Comparison of ENCODE assay signal across 8 mouse cellular contexts in genomic region chr17:86150867-86151348, GRCm38 (mm10). TPM values are rescaled to one million over a fixed set of nuclear protein-coding genes. Genes with fewer than 3 reads are reported as not detected.
DNase-seq lines count a peak whose midpoint lies in the region; ATAC-seq lines count a peak whose summit lies in the region.
"Had no signal": no experiment of that assay in that cellular context is flagged by ENCODE, and none has a peak within 500 bp of the region (broad histone marks: within the 10 kb centered on the region; RNA-seq: fewer than 3 reads in every experiment).

No protein-coding gene starts in this region.

- peaks cover 3% of the 10 kb centered on the region for H3K4me1 ChIP-seq in hindbrain, embryonic 15.5 days (replicated peaks)

- WGBS in hindbrain, embryonic 15.5 days, result 15% methylated on average over 5 of the region's 5 CpGs

- no peak overlapping the region for H3K4me3 ChIP-seq in hindbrain, embryonic 15.5 days

- H3K27ac ChIP-seq in hindbrain, embryonic 15.5 days (replicated peaks), result no peak overlapping the region
- H3K27ac ChIP-seq: macrophage had no signal

- H3K9ac ChIP-seq in hindbrain, embryonic 15.5 days, result no peak overlapping the region

- peak; percentile 98 for DNase-seq in R1 (ENCODE audit: low read depth, low spot score)
- DNase-seq in cerebellum, postnatal 36 days, result peak; percentile 40 to 64
- peak; percentile 77 for DNase-seq in gastrocnemius, adult 18-20 months (ENCODE audit: low spot score)
- peak; percentile 52 to 79 for DNase-seq in layer of hippocampus, postnatal 14 days (ENCODE audit: low spot score in 2 of 2)
- peak; percentile 79 for DNase-seq in lung, postnatal 10 days
- DNase-seq in retina, postnatal 1 day, result peak; percentile 96

- no peaks in the 10 kb centered on the region for H3K9me3 ChIP-seq in hindbrain, embryonic 15.5 days

- no peaks in the 10 kb centered on the region for H3K27me3 ChIP-seq in hindbrain, embryonic 15.5 days

- peak; percentile 98 for ATAC-seq in hindbrain, embryonic 15.5 days (ENCODE audit: low FRiP score, low read depth)

- H3K4me2 ChIP-seq in hindbrain, embryonic 15.5 days, result peak overlapping the region; percentile 39

- no peaks in the 10 kb centered on the region for H3K36me3 ChIP-seq in hindbrain, embryonic 15.5 days

RNA-seq across cellular contexts. Expression of gene Srbd1, which starts 5.9 kb away (rescaled TPM):
- 1 to 10 TPM; 5.5 to 5.9 TPM for total RNA-seq in gastrocnemius, adult 18-20 months (2021)
- polyA plus RNA-seq in hindbrain, embryonic 15.5 days (2015; fragmentation: Nextera tagmentation; extraction: Ambion mirVana), result 14.7 and 14.8 TPM in 2 replicates
- 10 to 100 TPM; 13.0 to 13.6 TPM for total RNA-seq in layer of hippocampus, postnatal 14 days (2021)

RNA-seq across cellular contexts. Expression of gene Prkce, which starts 16.7 kb away (rescaled TPM):
- total RNA-seq in gastrocnemius, adult 18-20 months (2021), result 10 to 100 TPM; 11.6 to 12.3 TPM
- polyA plus RNA-seq in hindbrain, embryonic 15.5 days (2015; fragmentation: Nextera tagmentation; extraction: Ambion mirVana), result 37.7 and 45.7 TPM in 2 replicates
- total RNA-seq in layer of hippocampus, postnatal 14 days (2021), result 100 to 1,000 TPM; 380 TPM

Comparison
In these comparisons a context has a peak if more than half of its experiments do, and no peak if none do; other contexts are left out.
1. RNA of gene Prkce, which starts 16.7 kb away (total RNA-seq): 380 TPM in layer of hippocampus, postnatal 14 days; 11.6 to 12.3 TPM in gastrocnemius, adult 18-20 months; every median in the first group is over 10 times any median in the second.
2. Peak in every context shown above with its lines, with median percentiles within 50 percentile points of each other: DNase-seq.